Mouse (Mus musculus) midbrain, embryonic 12.5 days (tissue): ENCODE data around the gene Smg7. TPM values are rescaled to one million over a fixed set of nuclear protein-coding genes. Genes with fewer than 3 reads are reported as not detected.

Experiments
- ATAC-seq: fragments of 200-750 bp; cut with Nextera tagmentation; 2 replicates; pipeline ENCODE4 v1.8.0; 2017; ENCODE audit warnings: low read depth, moderate TSS enrichment, moderate library complexity; ENCODE audit not compliant: low FRiP score
- H3K27ac ChIP-seq: fragments of 300-500 bp; sonication (generic); replicated peaks from 2 replicates; pipeline ENCODE4 v1.5.1; 2016; ENCODE audit warnings: mild to moderate bottlenecking
- H3K27me3 ChIP-seq: fragments of 300-500 bp; sonication (generic); 2 replicates; pipeline ENCODE4 v1.6.1; 2016; ENCODE audit warnings: mild to moderate bottlenecking
- H3K36me3 ChIP-seq: fragments of 300-500 bp; sonication (generic); 2 replicates; pipeline ENCODE4 v1.6.1; 2016
- H3K4me1 ChIP-seq: fragments of 300-500 bp; sonication (generic); 2 replicates; pipeline ENCODE4 v1.6.1; 2016
- H3K4me2 ChIP-seq: fragments of 300-500 bp; sonication (generic); replicated peaks from 2 replicates; pipeline ENCODE4 v1.6.1; 2016; ENCODE audit warnings: mild to moderate bottlenecking, moderate library complexity
- H3K4me3 ChIP-seq: fragments of 300-500 bp; sonication (generic); 2 replicates; pipeline ENCODE4 v1.5.1; 2016; ENCODE audit warnings: mild to moderate bottlenecking
- H3K9ac ChIP-seq: fragments of 300-500 bp; sonication (generic); replicated peaks from 2 replicates; pipeline ENCODE4 v1.6.1; 2016; ENCODE audit warnings: mild to moderate bottlenecking, moderate library complexity
- H3K9me3 ChIP-seq: fragments of 300-500 bp; sonication (generic); 2 replicates; pipeline ENCODE4 v1.6.1; 2016; ENCODE audit warnings: mild to moderate bottlenecking
- WGBS: fragments of 180-500 bp; shearing (Covaris S2); methylation state at CpG from one replicate; pipeline ENCODE4 v1.1.7; 2016; 5-methylcytosine and 5-hydroxymethylcytosine counted together
- polyA plus RNA-seq: library from polyadenylated mRNA; unstranded; fragments of >200 nt; fragmentation: Nextera tagmentation; extraction: Ambion mirVana; gene quantifications from 2 replicates; pipeline ENCODE4 v1.2.1, GENCODE M21; 2016

The Smg7 gene
- polyA plus RNA-seq = 38.0 and 42.5 TPM in 2 replicates

DNA sequence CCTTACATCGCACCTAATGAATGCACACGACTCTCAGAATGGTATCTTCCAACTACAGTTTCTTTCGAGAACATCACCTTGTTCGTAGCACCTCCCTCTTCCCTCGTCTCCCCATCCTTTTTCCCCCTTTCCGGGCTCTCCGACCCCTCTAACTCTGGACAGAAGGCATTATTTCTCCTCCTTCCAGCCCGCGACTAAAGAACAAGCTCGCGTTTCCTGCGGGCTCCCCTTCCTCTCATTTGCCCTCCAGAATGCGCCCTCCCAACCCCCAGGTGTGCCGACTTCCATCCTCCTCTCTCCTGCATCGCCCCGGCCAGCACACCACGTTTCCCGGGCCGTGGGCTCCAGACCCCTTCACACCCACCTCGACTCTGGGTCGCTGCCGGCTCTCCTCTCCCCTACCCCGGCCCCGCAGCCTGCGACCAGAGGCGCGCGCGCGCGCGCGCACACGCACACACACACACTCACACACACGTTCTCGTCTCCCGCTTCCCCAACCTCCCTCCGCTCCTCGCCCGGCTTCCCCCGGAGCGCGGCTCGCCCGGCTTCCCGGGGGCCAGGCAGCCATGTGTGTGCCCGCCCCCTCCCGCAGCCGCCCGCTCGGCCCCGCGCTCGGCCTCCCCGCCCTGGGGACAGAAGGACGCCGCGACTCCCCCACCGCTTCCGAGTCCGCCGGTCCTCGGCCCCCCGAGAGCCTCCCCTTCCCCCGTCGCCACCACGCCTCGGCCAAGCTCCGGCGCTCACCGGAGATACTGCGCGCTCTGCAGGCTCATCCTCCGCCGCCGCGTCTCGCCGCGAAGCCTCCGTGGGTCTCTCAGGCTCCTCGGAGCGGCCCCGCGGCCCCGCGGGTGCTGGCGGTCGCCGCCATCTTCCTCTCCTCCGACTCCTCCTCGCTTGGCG, at the start of gene Smg7:
Smg7 (minus strand) TSS at position 882 of the 900 bp plus-strand sequence.
- no peaks in the 10 kb centered on the region for H3K9me3 ChIP-seq
- H3K9ac ChIP-seq = peak within 1 kb of the TSS; percentile 91
- H3K36me3 ChIP-seq = no peaks in the 10 kb centered on the region
- ATAC-seq = peak; percentile 52
- no peaks in the 10 kb centered on the region for H3K27me3 ChIP-seq
- H3K27ac ChIP-seq = peak within 1 kb of the TSS; percentile 98
- under 1% methylated on average over 85 of the region's 93 CpGs for WGBS
- H3K4me3 ChIP-seq = peak within 1 kb of the TSS; percentile 82
- H3K4me2 ChIP-seq = peak within 1 kb of the TSS; percentile 87
- peaks cover 14% of the 10 kb centered on the region for H3K4me1 ChIP-seq

DNA sequence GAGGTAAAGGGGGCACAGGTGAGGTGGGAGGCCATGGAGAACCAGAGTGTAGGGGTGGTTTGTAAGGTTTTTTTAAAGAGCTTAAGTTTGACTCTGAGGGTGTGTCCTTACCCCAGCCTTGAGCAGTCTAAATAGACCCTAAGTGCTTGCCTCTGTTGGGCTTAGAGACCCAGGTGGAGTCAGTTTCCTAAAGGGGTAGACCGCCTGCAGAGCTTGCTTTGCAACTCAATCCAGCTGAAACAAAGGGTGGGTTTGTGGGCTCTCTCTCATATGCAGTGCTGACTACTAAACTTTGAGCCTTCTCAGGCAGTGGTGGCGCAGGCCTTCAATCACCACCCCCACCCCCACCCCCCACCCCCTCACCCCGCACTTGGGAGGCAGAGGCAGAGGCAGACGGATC, 40.5 kb upstream of the Smg7 start:
- Histone ChIP-seq H3K9ac (no peak overlapping the region), H3K9me3 (no peaks in the 10 kb centered on the region), H3K4me3 (no peak overlapping the region), H3K27me3 (no peaks in the 10 kb centered on the region), H3K4me2 (no peak overlapping the region), H3K27ac (no peak overlapping the region), H3K4me1 (no peaks in the 10 kb centered on the region), H3K36me3 (no peaks in the 10 kb centered on the region)
- 45% methylated on average over 4 of the region's 4 CpGs for WGBS
- no peak for ATAC-seq

DNA sequence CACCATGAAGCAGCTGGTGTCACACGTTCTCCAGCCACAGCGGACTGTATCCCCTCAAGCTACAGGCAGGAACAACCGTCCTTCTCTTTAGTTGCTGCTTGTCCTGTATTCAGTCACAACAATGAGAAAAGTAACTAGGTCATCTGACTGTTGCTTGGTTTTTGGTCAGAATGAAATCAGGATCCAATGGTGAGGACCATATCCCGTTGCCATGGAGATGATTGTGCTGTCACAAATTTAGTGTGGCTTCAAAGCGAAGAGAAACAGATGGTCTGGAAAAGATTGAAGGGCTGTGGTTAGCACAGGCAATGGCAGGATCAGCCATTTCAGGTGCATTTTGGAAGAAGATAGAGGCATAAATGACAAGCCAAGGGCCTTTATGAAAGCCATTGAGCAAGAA, 33.9 kb upstream of the Smg7 start:
- no peaks in the 10 kb centered on the region for H3K9me3 ChIP-seq
- no peaks in the 10 kb centered on the region for H3K4me1 ChIP-seq
- no peak overlapping the region for H3K4me3 ChIP-seq
- no peak overlapping the region for H3K4me2 ChIP-seq
- H3K36me3 ChIP-seq = no peaks in the 10 kb centered on the region
- H3K27ac ChIP-seq = no peak overlapping the region
- no peak for ATAC-seq
- no peak overlapping the region for H3K9ac ChIP-seq
- H3K27me3 ChIP-seq = no peaks in the 10 kb centered on the region
- WGBS = 81% methylated on average over 5 of the region's 5 CpGs

DNA sequence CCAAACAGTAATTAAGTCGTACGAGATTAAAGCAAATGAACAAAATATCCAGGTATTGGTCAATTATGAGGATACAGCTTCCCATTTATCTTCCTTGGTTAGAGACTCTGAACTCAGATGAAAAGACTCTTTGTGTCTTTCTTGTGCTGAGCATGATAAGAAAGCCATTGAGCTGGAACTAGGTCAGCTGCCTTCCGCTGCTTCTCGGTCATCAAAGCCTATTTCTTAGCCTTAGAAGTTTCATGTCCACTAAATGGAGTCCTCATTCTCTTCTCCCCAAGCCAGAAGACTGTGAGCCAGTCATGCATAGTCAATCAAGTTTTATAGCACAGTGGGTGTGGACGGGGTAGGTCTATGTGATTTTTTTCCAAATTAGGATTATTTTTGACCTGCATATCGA, 33.0 kb upstream of the Smg7 start:
- no peak for ATAC-seq
- Histone ChIP-seq H3K27me3 (no peaks in the 10 kb centered on the region), H3K4me3 (no peak overlapping the region), H3K4me2 (no peak overlapping the region), H3K4me1 (no peaks in the 10 kb centered on the region), H3K9ac (no peak overlapping the region), H3K27ac (no peak overlapping the region), H3K36me3 (no peaks in the 10 kb centered on the region), H3K9me3 (no peaks in the 10 kb centered on the region)
- 53% methylated on average over 6 of the region's 6 CpGs for WGBS

DNA sequence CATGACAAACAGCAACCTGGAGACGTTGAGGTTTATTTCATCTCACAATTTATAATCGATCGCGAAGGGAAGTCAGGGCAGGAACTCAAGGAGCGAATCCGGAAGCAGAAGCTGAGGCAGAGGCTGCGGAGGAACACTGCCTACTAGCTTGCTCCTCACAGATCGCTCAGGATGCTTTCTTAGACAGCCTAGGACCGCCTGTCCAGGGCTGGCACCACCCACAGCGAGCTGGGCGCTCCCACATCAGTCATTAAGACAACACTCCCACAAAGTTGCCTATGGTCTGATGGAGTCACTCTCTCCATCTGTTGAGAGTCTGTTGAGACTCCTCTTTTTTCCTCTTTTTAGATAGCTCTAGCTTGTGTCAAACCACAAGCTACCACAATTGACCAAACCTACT, 31.5 kb upstream of the Smg7 start:
- no peak overlapping the region for H3K4me3 ChIP-seq
- no peaks in the 10 kb centered on the region for H3K4me1 ChIP-seq
- H3K27me3 ChIP-seq = no peaks in the 10 kb centered on the region
- 59% methylated on average over 11 of the region's 11 CpGs for WGBS
- H3K9ac ChIP-seq = no peak overlapping the region
- H3K36me3 ChIP-seq = no peaks in the 10 kb centered on the region
- H3K4me2 ChIP-seq = no peak overlapping the region
- ATAC-seq = no peak
- H3K27ac ChIP-seq = no peak overlapping the region
- no peaks in the 10 kb centered on the region for H3K9me3 ChIP-seq

DNA sequence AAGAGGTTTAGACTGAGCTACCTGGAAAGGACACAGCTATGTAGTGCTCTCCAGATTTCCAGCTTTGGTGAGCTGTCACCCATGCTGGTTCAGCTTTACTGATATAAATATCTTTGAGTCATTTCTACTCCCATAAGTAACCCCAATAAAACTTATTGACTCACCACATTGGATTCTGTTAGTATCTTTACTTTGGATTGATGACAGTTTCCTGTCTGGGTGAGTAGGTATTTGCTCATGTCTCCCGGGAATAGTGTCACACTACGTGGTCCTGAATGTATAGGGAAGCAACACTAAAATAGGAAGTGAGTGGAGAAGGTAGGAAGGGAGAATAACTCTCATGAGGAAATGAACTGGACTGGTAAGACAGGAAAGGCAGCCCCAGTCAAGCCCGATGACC, 19.3 kb upstream of the Smg7 start:
- H3K4me3 ChIP-seq = no peak overlapping the region
- H3K9ac ChIP-seq = no peak overlapping the region
- H3K9me3 ChIP-seq = no peaks in the 10 kb centered on the region
- ATAC-seq = no peak
- 95% methylated on average over 3 of the region's 3 CpGs for WGBS
- H3K4me1 ChIP-seq = no peaks in the 10 kb centered on the region
- no peaks in the 10 kb centered on the region for H3K27me3 ChIP-seq
- H3K36me3 ChIP-seq = no peaks in the 10 kb centered on the region
- H3K4me2 ChIP-seq = no peak overlapping the region
- no peak overlapping the region for H3K27ac ChIP-seq

DNA sequence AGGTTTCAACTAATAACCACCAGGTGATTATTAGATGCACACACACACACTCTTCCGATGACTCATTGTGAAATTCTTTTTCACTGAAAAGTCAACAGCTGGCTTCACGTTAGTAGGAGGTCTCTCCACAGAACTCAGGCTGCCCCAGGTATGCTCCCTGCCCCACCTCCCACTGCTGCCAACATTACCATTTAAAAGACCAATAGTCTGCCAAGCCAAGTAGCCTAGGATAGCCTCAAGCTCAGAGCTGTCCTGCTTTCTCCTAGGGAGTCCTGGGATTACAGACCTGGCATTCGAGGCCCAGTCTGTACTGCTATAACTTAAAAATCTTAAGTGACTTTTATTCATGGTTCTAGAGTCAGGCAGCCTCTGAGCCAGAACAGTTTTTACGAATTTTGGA, 15.2 kb upstream of the Smg7 start:
- H3K27me3 ChIP-seq = no peaks in the 10 kb centered on the region
- H3K4me1 ChIP-seq = no peaks in the 10 kb centered on the region
- H3K9ac ChIP-seq = no peak overlapping the region
- no peak for ATAC-seq
- 72% methylated on average over 4 of the region's 4 CpGs for WGBS
- no peak overlapping the region for H3K4me3 ChIP-seq
- no peaks in the 10 kb centered on the region for H3K9me3 ChIP-seq
- no peak overlapping the region for H3K4me2 ChIP-seq
- no peak overlapping the region for H3K27ac ChIP-seq
- H3K36me3 ChIP-seq = no peaks in the 10 kb centered on the region

DNA sequence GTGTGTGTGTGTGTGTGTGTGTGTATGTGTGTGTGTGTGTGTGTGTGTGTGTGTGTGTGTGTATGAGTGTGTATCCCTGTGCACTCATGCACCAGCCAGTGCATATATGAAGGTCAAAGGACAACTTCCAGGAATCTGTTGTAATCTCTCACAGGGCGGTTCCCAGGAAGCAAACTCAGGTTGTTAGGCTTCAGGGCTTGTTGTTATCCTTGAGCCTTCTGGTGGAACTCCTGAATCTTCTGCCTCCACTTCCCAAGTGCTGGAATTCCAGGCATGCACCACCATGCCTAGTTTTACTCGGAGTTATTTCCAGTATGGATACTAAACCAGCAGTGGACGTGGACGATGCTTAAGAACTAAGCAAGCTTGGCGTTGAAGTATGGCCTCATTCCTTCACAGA, 14.5 kb upstream of the Smg7 start:
- Histone ChIP-seq H3K9ac (no peak overlapping the region), H3K4me1 (no peaks in the 10 kb centered on the region), H3K4me3 (no peak overlapping the region), H3K27ac (no peak overlapping the region), H3K9me3 (no peaks in the 10 kb centered on the region), H3K4me2 (no peak overlapping the region), H3K36me3 (no peaks in the 10 kb centered on the region), H3K27me3 (no peaks in the 10 kb centered on the region)
- 86% methylated on average over 5 of the region's 5 CpGs for WGBS
- ATAC-seq = no peak

DNA sequence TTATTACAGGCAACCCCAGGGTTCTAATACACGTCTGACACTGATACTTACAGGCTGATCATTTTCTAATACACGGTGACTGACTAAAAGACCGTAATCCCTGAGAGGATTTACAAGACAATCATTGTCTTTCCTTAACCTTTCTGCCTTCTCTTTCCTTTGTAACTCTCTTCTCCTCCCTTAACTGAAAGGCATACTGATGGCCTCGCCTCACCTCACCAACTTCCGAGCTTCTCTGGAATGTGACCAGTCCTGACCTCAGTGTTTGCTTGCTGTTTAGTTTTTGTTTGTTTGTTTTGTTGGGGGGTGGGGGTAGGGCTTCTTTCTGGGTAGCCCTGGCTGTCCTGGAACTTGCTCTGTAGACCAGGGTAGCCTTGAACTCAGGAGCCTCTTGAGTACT, 13.3 kb upstream of the Smg7 start:
- H3K4me1 ChIP-seq = no peaks in the 10 kb centered on the region
- H3K4me3 ChIP-seq = no peak overlapping the region
- H3K36me3 ChIP-seq = no peaks in the 10 kb centered on the region
- 13% methylated on average over 5 of the region's 5 CpGs for WGBS
- H3K27me3 ChIP-seq = no peaks in the 10 kb centered on the region
- ATAC-seq = no peak
- no peak overlapping the region for H3K27ac ChIP-seq
- H3K9me3 ChIP-seq = no peaks in the 10 kb centered on the region
- H3K4me2 ChIP-seq = no peak overlapping the region
- H3K9ac ChIP-seq = no peak overlapping the region

DNA sequence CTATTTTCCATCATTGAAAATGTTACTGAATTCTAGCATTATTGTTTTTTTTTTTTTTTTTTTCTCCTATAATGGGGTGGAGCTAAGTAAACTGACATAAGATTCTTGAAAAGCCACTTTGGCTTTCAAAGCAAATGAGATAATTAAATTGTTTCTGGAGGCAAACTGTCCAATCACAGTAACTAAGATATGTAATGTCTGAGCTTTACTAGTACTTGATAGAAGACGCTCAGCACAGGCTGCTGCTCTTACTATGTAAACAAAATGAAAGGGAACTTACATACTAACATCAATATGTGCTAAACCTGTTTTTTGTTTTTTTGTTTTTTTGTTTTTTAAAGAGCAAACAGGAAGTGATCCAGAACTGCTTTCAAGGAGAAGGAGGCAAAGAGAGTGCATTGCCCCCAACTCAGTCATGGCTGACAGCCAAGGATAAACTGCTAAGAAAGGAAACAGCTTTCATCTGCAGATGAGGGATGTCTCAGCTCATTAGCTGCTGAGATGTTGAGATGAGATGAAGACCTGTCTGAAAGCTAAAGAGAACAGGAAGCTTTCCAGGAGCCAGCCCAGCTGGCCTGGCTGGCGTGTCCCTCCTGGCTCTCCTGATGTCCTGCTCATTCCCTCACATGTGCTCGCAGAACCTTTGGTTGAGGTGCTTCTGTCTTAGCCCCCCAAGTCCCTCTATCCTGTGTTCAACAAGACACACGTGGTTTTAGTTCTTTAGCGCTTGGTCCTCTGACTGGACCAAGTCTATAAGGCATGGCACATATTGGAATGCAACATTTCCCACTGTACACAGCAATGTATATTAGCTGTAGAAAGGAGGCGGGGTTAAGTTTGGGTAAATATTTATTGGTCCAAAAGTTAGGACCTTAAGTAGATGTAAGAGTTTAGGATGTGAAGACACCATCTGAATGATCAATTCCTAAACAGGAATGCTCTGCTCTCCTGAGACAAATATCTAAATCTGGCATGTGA, 11.3 kb upstream of the Smg7 start:
- no peak overlapping the region for H3K27ac ChIP-seq
- no peak overlapping the region for H3K4me3 ChIP-seq
- no peaks in the 10 kb centered on the region for H3K9me3 ChIP-seq
- no peaks in the 10 kb centered on the region for H3K27me3 ChIP-seq
- no peak overlapping the region for H3K9ac ChIP-seq
- no peaks in the 10 kb centered on the region for H3K4me1 ChIP-seq
- no peaks in the 10 kb centered on the region for H3K36me3 ChIP-seq
- no peak overlapping the region for H3K4me2 ChIP-seq
- ATAC-seq = no peak
- 84% methylated on average over 6 of the region's 6 CpGs for WGBS

DNA sequence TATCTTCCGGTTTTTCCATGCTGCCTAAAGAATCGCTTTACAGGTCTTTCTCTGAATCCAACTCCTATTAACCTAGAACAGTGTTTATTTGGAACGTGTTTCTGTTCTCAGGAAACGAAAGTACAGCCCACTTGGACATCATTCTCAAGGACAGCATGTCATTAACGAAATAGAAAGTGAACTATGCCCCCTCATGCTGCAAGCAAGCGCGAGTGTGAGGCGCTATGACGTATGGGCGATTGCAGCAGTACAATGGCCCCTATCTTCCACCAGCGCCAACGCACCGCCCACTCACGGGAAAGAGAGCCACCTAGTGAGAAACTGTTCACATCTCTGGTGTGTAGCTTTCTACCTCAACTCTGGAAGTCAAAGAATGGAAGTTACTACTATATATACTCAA, 2.0 kb upstream of the Smg7 start:
- Histone ChIP-seq H3K9ac (peak overlapping the region; percentile 17; the same call in 1 of the 2 replicates), H3K27me3 (no peaks in the 10 kb centered on the region), H3K4me1 (peaks cover 14% of the 10 kb centered on the region), H3K4me3 (peak overlapping the region; percentile 38), H3K36me3 (no peaks in the 10 kb centered on the region), H3K4me2 (peak overlapping the region; percentile 87), H3K27ac (peak overlapping the region; percentile 63), H3K9me3 (no peaks in the 10 kb centered on the region)
- WGBS = under 1% methylated on average over 14 of the region's 14 CpGs
- ATAC-seq = 0 out of 2 replicates have a peak, but pooled peaks have one; percentile 10

DNA sequence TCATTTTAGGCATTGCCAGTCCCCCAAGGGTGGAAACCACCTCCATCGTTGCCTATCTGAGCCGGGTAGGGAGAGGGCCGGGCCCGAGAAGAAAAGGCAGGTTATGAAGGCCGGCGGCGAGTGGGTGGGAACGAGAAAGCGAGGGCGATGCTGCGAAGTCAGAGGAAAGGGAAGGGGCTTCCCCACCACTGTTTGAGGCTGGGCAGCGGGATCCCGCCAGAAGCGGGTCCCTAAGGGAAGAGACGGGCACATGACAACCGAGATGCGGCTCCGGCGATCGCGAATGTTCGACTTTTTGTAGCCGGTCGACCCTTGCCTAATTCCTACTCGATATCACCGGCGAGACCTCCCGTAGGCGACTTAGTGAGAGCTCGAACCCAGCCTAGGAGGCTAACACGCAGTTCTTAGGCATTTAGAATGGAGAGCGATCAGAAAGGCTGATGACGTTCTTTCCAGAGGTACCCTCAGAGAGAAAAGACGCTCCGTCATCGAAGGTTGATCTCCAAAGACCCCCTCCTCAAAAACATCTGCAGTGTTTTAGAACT, 1.2 kb upstream of the Smg7 start:
- peak overlapping the region; percentile 82 for H3K4me3 ChIP-seq
- H3K27ac ChIP-seq = peak overlapping the region; percentile 98
- WGBS = under 1% methylated on average over 36 of the region's 36 CpGs
- no peaks in the 10 kb centered on the region for H3K36me3 ChIP-seq
- no peaks in the 10 kb centered on the region for H3K9me3 ChIP-seq
- peak; percentile 21 for ATAC-seq
- H3K4me2 ChIP-seq = peak overlapping the region; percentile 87
- peak overlapping the region; percentile 56 for H3K9ac ChIP-seq
- no peaks in the 10 kb centered on the region for H3K27me3 ChIP-seq
- H3K4me1 ChIP-seq = peaks cover 14% of the 10 kb centered on the region
